Mouse (Mus musculus) heart, postnatal 10 days (tissue): Measurements from ENCODE around the gene Plekhd1. TPM values are rescaled to one million over a fixed set of nuclear protein-coding genes. Genes with fewer than 3 reads are reported as not detected.

Experiments
- DNase-seq, 2 experiments: peaks; one replicate each; pipeline ENCODE4 v3.0.0; 2021
- intact Hi-C: fragments of 180-260 bp; cut with DNase I; formaldehyde crosslinking; loops from one replicate; pipeline ENCODE4 v1.15.1; 2025
- total RNA-seq, 2 experiments: library from RNA; stranded (reverse); gene quantifications; 2 replicates each; pipeline ENCODE4 v1.2.3; 2021

Gene Plekhd1
- total RNA-seq, 2 experiments from 2014 or later, result 0.25 to 0.60 TPM

- no peak for DNase-seq
- intact Hi-C loops, result no loop called here
These were observed 52.2 kb downstream of the Plekhd1 start for GRCm38 (mm10) chr12:80744614-80745013.

- intact Hi-C loops, result no loop called here
- DNase-seq, result no peak
These were observed 53.8 kb downstream of the Plekhd1 start for GRCm38 (mm10) chr12:80746031-80746813.

GRCm38 (mm10) chr12:80751556-80751955, 59.2 kb downstream of the Plekhd1 start:
- DNase-seq, result no peak
- intact Hi-C loops, result loop anchor here (10.0 kb wide), 1 partner anchor 597 kb away; no protein-coding TSS in a partner anchor

GRCm38 (mm10) chr12:80757751-80758558, 65.6 kb downstream of the Plekhd1 start:
- intact Hi-C loops, result loop anchor here (10.0 kb wide), 1 partner anchor 603 kb away; no protein-coding TSS in a partner anchor
- DNase-seq, result peak; percentile 77 to 81

GRCm38 (mm10) chr12:80758559-80759386, 66.4 kb downstream of the Plekhd1 start:
- peak; percentile 35 to 36 for DNase-seq
- intact Hi-C loops, result loop anchor here (10.0 kb wide), 1 partner anchor 604 kb away; no protein-coding TSS in a partner anchor

- no peak for DNase-seq
- intact Hi-C loops, result loop anchor here (10.0 kb wide), 1 partner anchor 605 kb away; no protein-coding TSS in a partner anchor
These were observed 67.0 kb downstream of the Plekhd1 start for GRCm38 (mm10) chr12:80759387-80759712.

- intact Hi-C loops, result loop anchor here (1.0 to 10.0 kb wide), 2 partner anchors 30 to 605 kb away; no protein-coding TSS in a partner anchor
- peak in 1 of 2 experiments; percentile 16 for DNase-seq
These were observed 67.5 kb downstream of the Plekhd1 start for GRCm38 (mm10) chr12:80759713-80760395.

- peak; percentile 76 to 86 for DNase-seq
- intact Hi-C loops, result loop anchor here (1.0 kb wide), 1 partner anchor 30 kb away; no protein-coding TSS in a partner anchor
These were observed 68.0 kb downstream of the Plekhd1 start, which contains the start of gene Ccdc177 for GRCm38 (mm10) chr12:80760396-80760801. TSS of gene Ccdc177 (minus strand) at chr12:80760687.

- intact Hi-C loops, result no loop called here
These were observed 70.6 kb downstream of the Plekhd1 start for GRCm38 (mm10) chr12:80762982-80763381.

GRCm38 (mm10) chr12:80764116-80764515, 71.7 kb downstream of the Plekhd1 start:
- DNase-seq, result no peak
- intact Hi-C loops, result no loop called here

More at GRCm38 (mm10) chr12:80762982-80763381, 70.6 kb downstream of the Plekhd1 start:
- no peak for DNase-seq

GRCm38 (mm10) chr12:80769697-80770096, 77.3 kb downstream of the Plekhd1 start:
- intact Hi-C loops, result loop anchor here (1.0 to 5.0 kb wide), 2 partner anchors 126 to 173 kb away; no protein-coding TSS in a partner anchor
- DNase-seq, result peak; percentile 78 to 87

Other genes with a start within 250 kb of the Plekhd1 start
- gene Exd2, start 229.5 kb upstream of the Plekhd1 start, total RNA-seq, result 10 to 100 TPM; 12.8 to 13.3 TPM
- 10 to 100 TPM; 13.4 to 16.0 TPM for gene Galnt16, start 174.3 kb upstream of the Plekhd1 start, total RNA-seq
- 10 to 100 TPM; 25.8 to 27.1 TPM for gene Slc39a9, start 48.7 kb upstream of the Plekhd1 start, total RNA-seq
- 10 to 100 TPM; 43.6 to 60.4 TPM for gene Erh, start 48.2 kb upstream of the Plekhd1 start, total RNA-seq
- under 1 TPM; 0.10 to 0.12 TPM for gene Ccdc177, start 68.1 kb downstream of the Plekhd1 start, total RNA-seq
- gene Susd6, start 97.9 kb downstream of the Plekhd1 start, total RNA-seq, result 10 to 100 TPM; 58.3 to 60.9 TPM